Mouse (Mus musculus): ENCODE results near the gene Dip2c.

GRCm38 (mm10) chr13:9347448-9347847 is 71.1 kb downstream of the Dip2c start:
- TF ChIP-seq CTCF (IDR thresholded peaks at IDR 0.05; ENCODE audit: low read depth, low read length), result no peak
- TF ChIP-seq GATA1 (IDR thresholded peaks at IDR 0.05; ENCODE audit: borderline replicate concordance, low read length), result no peak
